Mouse (Mus musculus): ENCODE results near the gene Cct2.
"Not testable (repeated sequence)": the region's sequence is repeated elsewhere in the genome, so short reads cannot be mapped to it uniquely, and the experiment has no call there.

The Cct2 gene

GRCm38 (mm10) chr10:117049961-117050597 is 13.5 kb downstream of the Cct2 start:
- no peak for DNase-seq (ENCODE audit: low spot score)

GRCm38 (mm10) chr10:117049253-117049652 is 14.4 kb downstream of the Cct2 start:
- DNase-seq (ENCODE audit: low spot score): no peak

DNA sequence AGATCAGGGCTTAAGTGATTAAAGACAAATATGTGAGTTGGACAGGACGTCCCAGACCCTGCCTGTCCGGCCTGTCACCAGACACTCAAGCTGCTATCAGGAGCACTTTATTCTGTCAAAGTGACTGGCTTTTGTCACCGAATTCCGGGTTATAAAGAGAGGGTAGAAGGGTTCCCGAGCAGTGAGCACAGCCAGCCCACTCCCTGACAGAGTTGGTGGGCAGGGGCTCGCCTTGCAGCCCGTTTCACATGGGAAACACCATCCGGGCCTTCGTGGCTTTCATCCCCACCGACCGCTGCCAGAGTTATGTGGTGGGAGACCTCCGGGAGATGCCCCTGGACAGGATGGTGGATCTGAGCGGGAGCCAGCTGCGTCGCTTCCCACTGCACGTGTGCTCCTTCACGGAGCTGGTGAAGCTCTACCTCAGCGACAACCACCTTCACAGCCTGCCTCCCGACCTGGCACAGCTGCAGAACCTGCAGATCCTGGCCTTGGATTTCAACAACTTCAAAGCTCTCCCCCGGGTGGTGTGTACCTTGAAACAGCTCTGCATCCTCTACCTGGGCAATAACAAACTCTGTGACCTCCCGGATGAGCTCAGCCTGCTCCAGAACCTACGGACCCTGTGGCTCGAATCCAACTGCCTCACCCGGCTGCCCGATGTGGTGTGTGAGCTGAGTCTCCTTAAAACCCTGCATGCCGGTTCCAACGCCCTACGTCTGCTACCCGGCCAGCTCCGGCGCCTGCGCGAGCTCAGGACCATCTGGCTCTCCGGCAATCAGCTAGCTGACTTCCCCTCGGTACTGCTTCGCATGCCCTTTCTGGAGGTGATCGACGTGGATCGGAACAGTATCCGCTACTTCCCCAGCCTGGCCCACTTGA is 18.2 kb downstream of the Cct2 start, which contains the start of gene Lrrc10:
Gene Lrrc10 (plus strand): TSS at position 167 of the 882 bp plus-strand sequence.
- DNase-seq (ENCODE audit: low spot score): no peak

- peak; percentile 24 for DNase-seq (ENCODE audit: low spot score)
These were observed 20.0 kb downstream of the Cct2 start for GRCm38 (mm10) chr10:117043497-117044166.

DNA sequence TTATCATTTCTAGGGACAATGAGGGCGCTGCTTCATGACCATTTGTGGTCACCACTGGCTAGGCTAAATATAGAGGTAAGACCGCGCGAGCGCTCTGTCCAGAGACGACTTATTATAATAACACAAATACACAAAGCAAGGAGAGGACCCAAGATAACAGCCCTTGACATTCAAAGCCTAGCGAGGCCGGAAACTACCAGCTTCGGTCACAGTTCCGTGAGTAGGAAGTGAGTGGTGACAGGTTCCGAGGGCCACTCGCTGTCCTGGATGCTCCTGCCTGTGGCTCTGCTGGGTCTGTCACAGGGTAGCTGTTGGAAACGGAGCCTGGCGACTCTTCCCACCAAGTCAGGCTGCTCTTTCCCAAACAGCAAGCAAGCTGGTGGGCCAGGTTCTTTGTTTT is 21.3 kb downstream of the Cct2 start:
- DNase-seq (ENCODE audit: low spot score): no peak

GRCm38 (mm10) chr10:117040355-117040754 is 23.3 kb downstream of the Cct2 start:
- DNase-seq (ENCODE audit: low spot score): no peak

- peak; percentile 67 for DNase-seq (ENCODE audit: low spot score)
These were observed 29.8 kb downstream of the Cct2 start for GRCm38 (mm10) chr10:117033785-117034184.

DNA sequence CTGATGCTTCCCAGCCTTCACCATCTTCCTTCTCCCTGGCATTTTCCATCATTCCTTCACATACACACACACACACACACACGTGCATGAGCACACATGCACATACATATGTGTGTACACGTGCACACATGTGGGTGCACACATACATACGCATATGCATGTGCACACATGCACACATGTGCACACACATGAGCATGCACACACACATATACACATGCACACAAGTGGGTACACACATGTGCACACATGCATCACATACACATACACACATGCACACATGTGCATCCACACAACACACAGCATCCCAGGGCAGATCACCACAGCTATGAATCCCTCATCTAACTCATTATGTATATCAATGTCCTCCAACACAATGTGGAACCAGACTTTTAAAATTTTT is 32.5 kb downstream of the Cct2 start:
- no peak for DNase-seq (ENCODE audit: low spot score)

- no peak for DNase-seq (ENCODE audit: low spot score)
These were observed 37.4 kb downstream of the Cct2 start for GRCm38 (mm10) chr10:117026176-117026575.

GRCm38 (mm10) chr10:117025776-117026175 is 37.8 kb downstream of the Cct2 start:
- not testable (repeated sequence) for DNase-seq (ENCODE audit: low spot score)

DNA sequence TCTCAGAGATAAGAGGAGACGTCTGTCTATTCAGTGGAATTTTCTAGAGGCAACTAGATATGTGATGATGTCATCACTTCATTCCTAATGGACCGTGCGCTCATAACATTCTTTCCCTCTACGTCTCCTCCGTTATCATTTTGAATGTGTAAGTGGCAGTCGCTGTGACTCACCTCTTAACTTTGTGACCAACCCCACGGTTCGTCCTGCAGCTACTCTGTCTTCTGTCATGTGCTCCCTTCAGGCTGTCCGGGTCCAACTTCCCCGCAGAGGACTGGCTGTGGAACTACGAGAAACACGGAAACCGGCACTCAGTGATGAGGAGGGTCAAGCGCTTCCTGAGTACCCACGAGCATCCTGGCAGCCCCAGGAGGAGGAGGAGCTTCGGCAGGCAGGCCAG is 39.9 kb downstream of the Cct2 start:
- DNase-seq (ENCODE audit: low spot score): no peak

DNA sequence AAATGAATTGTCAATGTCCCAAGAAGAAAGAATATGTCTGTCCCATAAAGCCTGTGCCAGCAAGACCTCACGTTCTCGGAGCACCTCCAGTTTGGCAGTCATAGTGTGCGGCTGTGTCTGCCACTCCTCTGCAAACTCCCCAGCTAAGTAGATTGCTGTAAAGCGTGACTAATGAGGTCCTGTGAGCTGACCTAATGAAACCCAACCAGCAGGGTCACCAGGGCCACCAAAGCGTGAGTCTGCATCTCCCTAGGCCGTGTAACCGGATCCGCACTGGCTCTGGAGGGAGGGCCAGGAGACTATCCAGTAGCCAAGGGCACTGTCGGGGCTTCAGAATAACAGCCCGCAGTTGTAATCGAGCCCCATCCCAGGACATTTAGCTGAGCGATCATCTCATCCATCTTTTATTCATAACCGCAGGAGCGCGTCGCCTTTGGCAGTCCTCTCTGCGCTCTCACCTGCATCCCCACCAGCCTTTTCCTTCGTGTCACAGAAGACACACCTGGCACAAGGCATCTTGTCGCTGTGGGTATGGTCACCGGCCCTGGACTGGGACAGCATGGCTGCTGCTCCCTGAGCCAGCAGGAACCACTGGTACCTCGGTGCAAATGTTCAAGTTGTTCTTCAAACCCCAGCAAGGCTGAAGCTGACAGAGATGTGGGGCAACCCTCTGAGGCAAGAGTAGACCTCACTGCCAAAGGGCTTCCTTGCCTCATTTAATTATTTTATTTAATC is 42.4 kb downstream of the Cct2 start:
- no peak for DNase-seq (ENCODE audit: low spot score)

- DNase-seq (ENCODE audit: low spot score): no peak
These were observed 45.3 kb downstream of the Cct2 start for GRCm38 (mm10) chr10:117018281-117018840.

DNA sequence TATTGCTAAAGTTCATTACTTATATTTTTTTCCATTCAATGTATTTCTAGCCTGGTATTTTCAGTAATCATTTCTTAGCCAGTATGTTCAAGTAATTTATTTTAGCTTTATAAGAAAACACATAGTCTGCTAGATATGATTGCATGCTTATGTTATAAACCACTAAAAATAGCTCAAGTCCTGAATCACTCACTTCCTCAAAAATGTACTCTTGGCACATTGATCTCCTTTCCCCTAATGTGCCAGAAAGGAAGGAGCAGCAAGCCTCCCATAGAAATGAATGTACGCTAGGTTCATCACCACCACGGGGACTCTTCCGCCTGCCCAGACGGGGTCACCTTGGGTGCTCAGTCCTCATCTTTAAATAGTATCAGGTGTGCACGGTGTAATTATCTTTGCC is 49.0 kb downstream of the Cct2 start:
- no peak for DNase-seq (ENCODE audit: low spot score)

DNA sequence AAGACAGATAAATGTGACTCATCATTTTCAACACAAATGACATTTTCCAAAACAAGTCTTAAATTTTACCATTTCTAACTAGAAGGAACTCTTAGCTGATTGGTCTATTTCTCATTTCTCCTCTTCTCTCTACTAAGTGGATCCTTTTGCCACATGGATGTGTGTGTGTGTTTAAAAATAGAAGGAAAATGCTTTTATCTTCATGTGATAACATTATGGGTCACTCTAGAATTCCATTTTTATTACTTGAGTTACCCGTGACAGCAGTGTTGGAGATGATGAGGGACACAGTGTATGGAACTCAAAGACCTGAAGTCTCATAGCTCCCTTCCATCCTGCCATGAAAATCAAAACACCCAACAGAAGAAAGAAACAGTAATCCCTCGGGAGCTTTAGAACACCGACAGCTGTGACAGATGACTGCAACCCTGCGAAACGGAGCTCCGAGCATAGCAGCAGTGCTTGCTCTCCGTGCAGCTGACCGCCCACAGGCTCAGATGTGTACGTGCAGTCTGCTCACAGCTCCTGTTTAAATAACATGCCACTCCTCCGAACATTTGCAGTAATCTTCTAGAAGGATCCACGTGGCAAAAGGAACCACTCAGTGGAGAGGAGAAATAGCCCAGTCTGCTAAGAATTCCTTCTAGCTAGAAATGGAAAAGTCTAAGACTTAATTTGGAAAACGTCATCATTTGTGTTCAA is 49.8 kb downstream of the Cct2 start:
- no peak for DNase-seq (ENCODE audit: low spot score)

DNA sequence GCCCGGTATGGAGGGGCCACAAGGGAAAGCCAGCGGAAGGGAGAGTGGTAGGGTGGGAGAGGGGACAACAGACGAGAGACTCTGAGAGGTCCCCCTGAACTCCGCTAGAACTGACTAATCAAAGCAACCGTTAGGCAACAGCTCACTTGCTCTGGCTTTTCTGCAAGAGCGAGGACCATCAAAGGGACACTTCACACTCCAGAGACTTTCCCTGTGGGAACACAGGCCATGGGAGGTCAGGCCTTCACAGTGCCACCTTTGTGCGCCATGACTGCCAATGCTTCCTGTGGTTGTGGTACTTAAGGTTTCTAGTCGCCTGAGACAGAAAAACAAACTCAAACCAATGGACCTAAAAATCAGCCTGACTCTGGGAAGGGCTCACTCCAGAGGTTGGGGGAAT is 52.6 kb downstream of the Cct2 start:
- no peak for DNase-seq (ENCODE audit: low spot score)

GRCm38 (mm10) chr10:117009691-117010090 is 53.9 kb downstream of the Cct2 start:
- no peak for DNase-seq (ENCODE audit: low spot score)

DNA sequence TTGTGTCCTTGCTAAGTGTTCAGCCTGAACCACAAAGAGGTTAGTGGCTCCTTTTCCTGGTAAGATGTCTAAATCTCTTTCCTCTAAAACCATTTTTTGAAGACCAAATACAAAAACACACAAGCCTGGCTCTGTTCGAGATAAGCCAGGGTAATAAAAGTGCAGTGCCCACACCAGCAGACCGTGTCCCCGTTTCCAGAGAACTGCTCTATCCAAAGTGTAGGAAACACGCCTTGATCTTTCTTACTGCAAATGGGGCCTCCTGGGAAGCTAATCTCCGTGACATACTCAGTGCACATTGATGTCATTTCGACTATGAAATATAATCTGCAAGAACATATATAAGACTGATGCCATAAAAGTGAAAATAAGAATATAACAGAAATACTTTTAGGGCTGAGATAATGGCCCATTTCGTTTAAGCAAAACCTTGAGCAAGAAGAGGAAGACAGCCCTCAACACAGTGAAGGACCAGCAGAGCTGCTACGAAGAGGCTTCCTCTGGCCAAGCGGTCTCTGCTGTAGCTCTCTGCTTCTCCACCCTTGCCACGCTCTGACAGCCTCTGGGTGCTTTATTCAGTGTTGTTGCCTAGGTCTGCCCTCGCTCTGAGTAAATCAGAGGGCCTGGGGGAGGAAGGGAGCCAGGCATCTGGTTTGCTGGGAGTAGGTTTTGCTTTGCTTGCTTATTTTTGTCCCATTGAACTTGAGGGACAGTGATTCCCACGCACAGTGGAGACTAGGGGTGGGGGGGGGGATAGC is 57.7 kb downstream of the Cct2 start:
- DNase-seq (ENCODE audit: low spot score): no peak

DNA sequence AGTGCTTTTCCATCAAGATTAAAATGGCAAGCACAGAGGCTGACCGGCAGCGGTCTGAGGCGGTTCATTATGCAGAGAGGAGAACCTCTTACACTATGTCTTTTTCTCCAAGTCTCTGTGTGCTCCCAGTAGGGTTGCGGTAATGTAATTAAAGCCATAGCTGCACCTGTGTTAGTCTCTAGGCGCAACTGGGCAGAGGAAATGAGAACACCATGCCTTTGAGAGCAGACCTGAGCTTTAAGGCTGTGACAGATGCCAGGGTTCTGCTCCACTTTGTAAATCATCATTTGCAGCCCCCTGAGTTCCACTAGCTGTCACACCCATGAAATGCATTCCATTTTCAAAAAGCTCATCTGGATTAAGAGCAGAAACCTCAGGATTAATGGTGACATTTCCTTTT is 58.9 kb downstream of the Cct2 start:
- DNase-seq (ENCODE audit: low spot score): no peak
